Mouse (Mus musculus) myocyte (in vitro differentiated cells): ENCODE measurements at regions not wholly inside any gene's neighbourhood (a gene's known extent, or its start where the extent isn't known, plus 50 kb on each side); places are given as distances from the start of the nearest gene placed in this dataset.

ENCODE experiments used
- MAX ChIP-seq: IDR thresholded peaks from one replicate; pipeline ENCODE4 v1.6.1; 2011; ENCODE audit warnings: low read depth, mild to moderate bottlenecking, control low read depth
- MYOD1 ChIP-seq, 3 experiments: IDR thresholded peaks; one replicate each; pipeline ENCODE4 v1.6.1; 2011; ENCODE audit warnings: control low read depth in 2 of 3, low read depth in 2 of 3, mild to moderate bottlenecking in 2 of 3, moderate library complexity in 1 of 3; ENCODE audit not compliant: insufficient read length in 2 of 3, control insufficient read depth in 1 of 3
- MYOG ChIP-seq, 3 experiments: IDR thresholded peaks; one replicate each; pipeline ENCODE4 v1.6.1; 2011; ENCODE audit warnings: control low read depth in 2 of 3, low read depth in 2 of 3, mild to moderate bottlenecking in 2 of 3; ENCODE audit not compliant: insufficient read length in 2 of 3, control insufficient read depth in 1 of 3, insufficient read depth in 1 of 3
- POLR2A ChIP-seq: IDR thresholded peaks from one replicate; pipeline ENCODE4 v1.6.1; 2011; ENCODE audit warnings: low read depth, mild to moderate bottlenecking, control low read depth, moderate library complexity; ENCODE audit not compliant: insufficient read length
- POLR2AphosphoS2 ChIP-seq: IDR thresholded peaks from one replicate; pipeline ENCODE4 v1.6.1; 2011; ENCODE audit warnings: low read depth, control low read depth; ENCODE audit not compliant: insufficient read length
- REST ChIP-seq: IDR thresholded peaks from one replicate; pipeline ENCODE4 v1.6.1; 2011; ENCODE audit warnings: mild to moderate bottlenecking, control low read depth, moderate library complexity; ENCODE audit not compliant: insufficient read depth, insufficient read length
- TCF12 ChIP-seq: IDR thresholded peaks from one replicate; pipeline ENCODE4 v1.6.1; 2011; ENCODE audit warnings: mild to moderate bottlenecking, control low read depth; ENCODE audit not compliant: poor library complexity, insufficient read depth, severe bottlenecking
- USF1 ChIP-seq: IDR thresholded peaks from one replicate; pipeline ENCODE4 v1.6.1; 2011; ENCODE audit warnings: low read depth, mild to moderate bottlenecking, control low read depth, moderate library complexity

- TF ChIP-seq TCF12, result no peak
- no peak for TF ChIP-seq POLR2A
- TF ChIP-seq MYOG (IDR thresholded peaks at IDR 0.05; ENCODE audit: control insufficient read depth in 1 of 3, insufficient read depth in 1 of 3, insufficient read length in 2 of 3, low read depth in 2 of 3), result no peak
- TF ChIP-seq USF1, result no peak
- no peak for TF ChIP-seq REST
- no peak for TF ChIP-seq MAX
- TF ChIP-seq POLR2AphosphoS2, result no peak
- TF ChIP-seq MYOD1 (IDR thresholded peaks at IDR 0.05; ENCODE audit: control insufficient read depth in 1 of 3, insufficient read length in 2 of 3, low read depth in 2 of 3), result no peak
Observed at GRCm38 (mm10) chr8:116384418-116385089, 120.2 kb upstream of the Dynlrb2 start.
